Mouse (Mus musculus): ENCODE results near the gene Megf6. TPM values are rescaled to one million over a fixed set of nuclear protein-coding genes. Genes with fewer than 3 reads are reported as not detected.
A peak's percentile ranks its signal among the peaks of the same experiment; 100 is the strongest.

The Megf6 gene
- polyA plus RNA-seq (2011; ENCODE audit: insufficient read depth, insufficient read length, low read depth, missing spikeins) = 3.2 and 3.8 TPM in 2 replicates

DNA sequence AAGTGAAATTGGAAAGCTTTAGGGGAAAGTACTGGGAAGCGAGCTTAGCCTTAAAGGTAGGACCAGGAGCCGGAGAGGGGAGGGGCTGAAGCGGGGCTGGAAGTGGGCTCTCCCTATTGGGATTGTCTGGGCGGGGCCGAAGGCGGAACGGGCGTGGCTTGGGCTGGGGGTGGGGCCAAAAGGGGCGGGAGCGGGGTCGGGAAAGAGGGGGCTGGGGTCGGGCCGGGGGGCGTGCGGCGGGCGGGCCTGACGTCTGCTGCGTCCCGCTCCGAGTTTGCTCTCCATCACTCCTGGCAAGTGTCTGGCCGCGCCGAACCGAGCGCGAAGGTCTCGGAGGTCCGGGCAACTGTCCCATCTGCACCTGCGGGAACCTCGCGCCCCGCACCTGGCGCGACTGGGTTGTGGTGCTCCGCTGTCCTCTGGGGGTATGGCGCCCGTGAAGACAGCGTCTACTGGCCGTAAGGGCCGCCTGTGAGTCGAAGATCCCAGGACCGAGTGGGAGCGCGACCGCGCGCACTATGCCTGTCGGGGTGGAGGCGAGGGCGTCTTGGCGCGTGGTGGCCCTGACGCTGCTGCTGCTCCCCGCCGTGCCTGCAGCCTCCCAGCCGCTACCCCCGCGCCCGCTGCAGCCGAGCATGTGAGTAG lies at the start of gene Megf6:
TSS of gene Megf6 (plus strand) at position 225 of the 645 bp plus-strand sequence.
- Histone ChIP-seq H3K4me1 (ENCODE audit: control insufficient read depth, insufficient read depth, low read length) (no peaks in the 10 kb centered on the region), H3K9ac (ENCODE audit: low read depth, poor library complexity, severe bottlenecking) (peak within 1 kb of the TSS; percentile 51), H3K9me3 (replicated peaks; ENCODE audit: control insufficient read depth, insufficient read depth, low read length, poor library complexity, severe bottlenecking) (no peaks in the 10 kb centered on the region), H3K27me3 (ENCODE audit: control insufficient read depth, insufficient read depth, low read length, poor library complexity, severe bottlenecking) (no peaks in the 10 kb centered on the region), H3K27ac (ENCODE audit: insufficient read depth, low read length) (no peak within 1 kb of the TSS), H3K4me3 (ENCODE audit: low read depth, low read length) (peak within 1 kb of the TSS; percentile 86), H3K36me3 (ENCODE audit: control insufficient read depth, insufficient read depth, low read length, poor library complexity, severe bottlenecking) (no peaks in the 10 kb centered on the region)
- TF ChIP-seq POLR2A (IDR thresholded peaks at IDR 0.05; ENCODE audit: insufficient read depth, low read length) (no peak), CTCF (IDR thresholded peaks at IDR 0.05; ENCODE audit: low read depth, low read length) (no peak), EP300 (IDR thresholded peaks at IDR 0.05; ENCODE audit: insufficient read depth, low read depth, low read length) (no peak)

DNA sequence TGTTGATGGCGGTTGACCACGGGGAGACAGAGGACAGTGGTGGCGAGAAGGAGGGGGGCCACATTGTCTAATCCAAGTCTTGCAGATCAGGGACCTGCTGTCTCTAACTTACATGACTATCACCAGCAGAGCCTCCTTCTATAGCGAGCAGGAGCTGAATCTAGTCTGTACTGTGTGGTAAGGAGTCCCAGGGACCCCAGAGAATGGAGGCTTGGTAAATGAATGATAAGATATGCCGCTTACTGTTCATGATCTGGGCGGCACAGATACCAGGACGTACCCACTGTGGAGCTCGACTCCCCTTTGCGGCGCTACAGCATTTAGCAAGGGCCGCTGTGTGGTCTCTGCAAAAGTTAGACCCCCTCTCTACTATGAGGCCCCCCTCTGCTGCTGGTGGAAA lies 48.7 kb upstream of the Megf6 start:
- TF ChIP-seq POLR2A (IDR thresholded peaks at IDR 0.05; ENCODE audit: insufficient read depth, low read length) = no peak
- TF ChIP-seq EP300 (IDR thresholded peaks at IDR 0.05; ENCODE audit: insufficient read depth, low read depth, low read length) = no peak
- no peak for TF ChIP-seq CTCF (IDR thresholded peaks at IDR 0.05; ENCODE audit: low read depth, low read length)
- Histone ChIP-seq H3K27me3 (ENCODE audit: control insufficient read depth, insufficient read depth, low read length, poor library complexity, severe bottlenecking) (no peaks in the 10 kb centered on the region), H3K27ac (ENCODE audit: insufficient read depth, low read length) (no peak overlapping the region), H3K4me3 (ENCODE audit: low read depth, low read length) (no peak overlapping the region), H3K9ac (ENCODE audit: low read depth, poor library complexity, severe bottlenecking) (no peak overlapping the region), H3K36me3 (ENCODE audit: control insufficient read depth, insufficient read depth, low read length, poor library complexity, severe bottlenecking) (no peaks in the 10 kb centered on the region), H3K9me3 (replicated peaks; ENCODE audit: control insufficient read depth, insufficient read depth, low read length, poor library complexity, severe bottlenecking) (no peaks in the 10 kb centered on the region), H3K4me1 (ENCODE audit: control insufficient read depth, insufficient read depth, low read length) (no peaks in the 10 kb centered on the region)

DNA sequence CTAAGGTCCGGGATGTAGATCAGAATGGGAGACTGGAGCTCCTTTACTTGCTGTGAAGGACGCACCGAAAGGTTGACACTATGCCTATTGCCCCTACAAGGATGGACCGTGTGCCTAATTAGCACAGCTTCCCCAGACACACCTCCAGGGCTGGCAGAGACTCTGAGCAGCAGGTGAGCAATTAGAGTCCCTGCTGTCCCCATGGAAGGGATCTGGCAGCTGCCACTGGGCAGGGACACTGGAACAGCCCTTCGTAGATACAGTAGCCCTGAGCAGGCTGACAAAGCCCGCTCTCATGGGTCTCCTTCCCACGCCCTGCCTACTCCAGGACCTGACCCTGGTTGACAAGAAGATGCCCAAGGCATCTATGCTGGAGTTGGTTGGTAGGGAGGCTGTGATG lies 48.2 kb upstream of the Megf6 start:
- no peak overlapping the region for H3K27ac ChIP-seq (ENCODE audit: insufficient read depth, low read length)
- H3K27me3 ChIP-seq (ENCODE audit: control insufficient read depth, insufficient read depth, low read length, poor library complexity, severe bottlenecking) = no peaks in the 10 kb centered on the region
- H3K9ac ChIP-seq (ENCODE audit: low read depth, poor library complexity, severe bottlenecking) = no peak overlapping the region
- H3K36me3 ChIP-seq (ENCODE audit: control insufficient read depth, insufficient read depth, low read length, poor library complexity, severe bottlenecking) = no peaks in the 10 kb centered on the region
- no peaks in the 10 kb centered on the region for H3K9me3 ChIP-seq (replicated peaks; ENCODE audit: control insufficient read depth, insufficient read depth, low read length, poor library complexity, severe bottlenecking)
- H3K4me3 ChIP-seq (ENCODE audit: low read depth, low read length) = no peak overlapping the region
- H3K4me1 ChIP-seq (ENCODE audit: control insufficient read depth, insufficient read depth, low read length) = no peaks in the 10 kb centered on the region
- no peak for TF ChIP-seq POLR2A (IDR thresholded peaks at IDR 0.05; ENCODE audit: insufficient read depth, low read length)
- no peak for TF ChIP-seq EP300 (IDR thresholded peaks at IDR 0.05; ENCODE audit: insufficient read depth, low read depth, low read length)
- TF ChIP-seq CTCF (IDR thresholded peaks at IDR 0.05; ENCODE audit: low read depth, low read length) = no peak

DNA sequence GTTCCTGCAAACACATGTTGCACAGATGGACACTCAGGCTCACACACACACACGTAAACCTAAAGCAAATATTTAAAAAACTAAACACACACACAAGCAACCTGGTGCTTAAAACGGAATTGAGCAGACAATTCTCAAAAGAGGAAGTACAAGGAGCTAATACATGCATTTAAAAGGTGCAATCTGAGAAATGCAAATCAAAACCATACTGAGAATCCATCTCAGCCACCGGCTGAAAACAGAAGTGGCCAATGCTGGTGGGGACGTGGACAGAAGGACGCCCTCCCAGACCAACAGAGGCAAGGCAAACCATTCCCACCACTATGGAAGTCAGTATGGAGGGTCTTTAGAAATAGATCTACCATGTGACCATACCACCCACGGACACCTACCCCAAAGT lies 47.0 kb upstream of the Megf6 start:
- Histone ChIP-seq H3K36me3 (ENCODE audit: control insufficient read depth, insufficient read depth, low read length, poor library complexity, severe bottlenecking) (no peaks in the 10 kb centered on the region), H3K27ac (ENCODE audit: insufficient read depth, low read length) (no peak overlapping the region), H3K4me1 (ENCODE audit: control insufficient read depth, insufficient read depth, low read length) (no peaks in the 10 kb centered on the region), H3K27me3 (ENCODE audit: control insufficient read depth, insufficient read depth, low read length, poor library complexity, severe bottlenecking) (no peaks in the 10 kb centered on the region), H3K4me3 (ENCODE audit: low read depth, low read length) (no peak overlapping the region), H3K9ac (ENCODE audit: low read depth, poor library complexity, severe bottlenecking) (no peak overlapping the region), H3K9me3 (replicated peaks; ENCODE audit: control insufficient read depth, insufficient read depth, low read length, poor library complexity, severe bottlenecking) (no peaks in the 10 kb centered on the region)
- TF ChIP-seq POLR2A (IDR thresholded peaks at IDR 0.05; ENCODE audit: insufficient read depth, low read length) = no peak
- TF ChIP-seq EP300 (IDR thresholded peaks at IDR 0.05; ENCODE audit: insufficient read depth, low read depth, low read length) = no peak
- TF ChIP-seq CTCF (IDR thresholded peaks at IDR 0.05; ENCODE audit: low read depth, low read length) = no peak

DNA sequence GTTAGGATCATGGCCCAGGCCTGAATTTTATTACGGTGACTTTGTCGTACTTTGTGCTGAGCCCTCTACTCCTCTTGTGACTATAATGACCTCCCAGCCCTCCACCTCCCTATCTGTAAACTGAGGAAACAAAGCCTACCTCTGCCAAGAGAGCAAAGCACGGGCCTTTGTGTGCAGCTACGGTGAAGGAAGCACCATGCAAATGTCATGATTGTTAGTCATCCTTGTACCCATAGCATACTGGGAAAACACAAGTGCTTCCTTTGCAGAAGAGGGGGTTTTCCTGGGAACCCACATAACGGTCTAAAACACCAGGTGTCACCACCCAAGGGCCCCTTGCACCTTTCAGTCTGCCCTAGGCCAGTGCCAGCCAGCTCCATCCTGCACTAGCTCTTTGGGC lies 45.3 kb upstream of the Megf6 start:
- Histone ChIP-seq H3K36me3 (ENCODE audit: control insufficient read depth, insufficient read depth, low read length, poor library complexity, severe bottlenecking) (no peaks in the 10 kb centered on the region), H3K27me3 (ENCODE audit: control insufficient read depth, insufficient read depth, low read length, poor library complexity, severe bottlenecking) (no peaks in the 10 kb centered on the region), H3K9me3 (replicated peaks; ENCODE audit: control insufficient read depth, insufficient read depth, low read length, poor library complexity, severe bottlenecking) (no peaks in the 10 kb centered on the region), H3K4me1 (ENCODE audit: control insufficient read depth, insufficient read depth, low read length) (no peaks in the 10 kb centered on the region), H3K9ac (ENCODE audit: low read depth, poor library complexity, severe bottlenecking) (no peak overlapping the region), H3K27ac (ENCODE audit: insufficient read depth, low read length) (no peak overlapping the region), H3K4me3 (ENCODE audit: low read depth, low read length) (no peak overlapping the region)
- TF ChIP-seq POLR2A (IDR thresholded peaks at IDR 0.05; ENCODE audit: insufficient read depth, low read length) = no peak
- TF ChIP-seq CTCF (IDR thresholded peaks at IDR 0.05; ENCODE audit: low read depth, low read length) = no peak
- TF ChIP-seq EP300 (IDR thresholded peaks at IDR 0.05; ENCODE audit: insufficient read depth, low read depth, low read length) = no peak

DNA sequence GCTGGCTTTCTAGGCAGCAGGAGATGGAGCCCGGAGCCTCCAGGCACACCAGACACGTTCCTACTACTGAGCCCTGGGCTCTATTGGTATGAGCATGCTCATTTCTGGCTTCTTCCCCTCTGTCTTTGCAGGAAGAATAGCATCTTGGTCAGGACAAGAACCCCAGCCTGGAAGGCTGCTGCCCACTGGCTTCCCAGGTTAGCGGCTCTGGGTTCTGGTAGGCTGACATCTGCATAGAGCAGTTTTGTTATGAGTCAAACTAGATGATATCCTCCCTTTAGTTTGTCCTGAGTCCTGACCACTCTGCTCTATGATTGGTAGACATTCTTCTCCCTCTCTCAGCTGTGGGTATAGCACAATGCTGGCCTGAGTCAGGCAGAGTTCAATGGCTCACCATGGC lies 43.3 kb upstream of the Megf6 start:
- H3K4me3 ChIP-seq (ENCODE audit: low read depth, low read length) = no peak overlapping the region
- no peaks in the 10 kb centered on the region for H3K36me3 ChIP-seq (ENCODE audit: control insufficient read depth, insufficient read depth, low read length, poor library complexity, severe bottlenecking)
- no peaks in the 10 kb centered on the region for H3K9me3 ChIP-seq (replicated peaks; ENCODE audit: control insufficient read depth, insufficient read depth, low read length, poor library complexity, severe bottlenecking)
- H3K4me1 ChIP-seq (ENCODE audit: control insufficient read depth, insufficient read depth, low read length) = no peaks in the 10 kb centered on the region
- no peak overlapping the region for H3K9ac ChIP-seq (ENCODE audit: low read depth, poor library complexity, severe bottlenecking)
- no peaks in the 10 kb centered on the region for H3K27me3 ChIP-seq (ENCODE audit: control insufficient read depth, insufficient read depth, low read length, poor library complexity, severe bottlenecking)
- TF ChIP-seq POLR2A (IDR thresholded peaks at IDR 0.05; ENCODE audit: insufficient read depth, low read length) (no peak), CTCF (IDR thresholded peaks at IDR 0.05; ENCODE audit: low read depth, low read length) (no peak), EP300 (IDR thresholded peaks at IDR 0.05; ENCODE audit: insufficient read depth, low read depth, low read length) (no peak)
- H3K27ac ChIP-seq (ENCODE audit: insufficient read depth, low read length) = no peak overlapping the region
